Mouse (Mus musculus) granulocyte monocyte progenitor cell, adult 5-6 weeks (primary cell): ENCODE measurements around the gene Kcnn3. TPM values are rescaled to one million over a fixed set of nuclear protein-coding genes. Genes with fewer than 3 reads are reported as not detected.

ENCODE experiments used
- ATAC-seq: replicated peaks from 2 replicates; pipeline ENCODE4 v1.8.0; 2016; ENCODE audit warnings: mild to moderate bottlenecking, moderate TSS enrichment, inconsistent platforms; ENCODE audit not compliant: poor library complexity, severe bottlenecking
- total RNA-seq, 2 experiments: library from RNA; stranded (forward) in 1 of 2; stranded (reverse) in 1 of 2; fragments of 200-712, 200-1000 nt in 1 of 2; fragments of >200 nt in 1 of 2; fragmentation: Nextera tagmentation in 1 of 2; gene quantifications; 2 replicates each; pipeline ENCODE4 v1.2.3; 2014 to 2017

Gene Kcnn3
- not detected in 2 replicates for total RNA-seq (2014; fragmentation: Nextera tagmentation)
- not detected in 2 replicates for total RNA-seq (2017)

DNA sequence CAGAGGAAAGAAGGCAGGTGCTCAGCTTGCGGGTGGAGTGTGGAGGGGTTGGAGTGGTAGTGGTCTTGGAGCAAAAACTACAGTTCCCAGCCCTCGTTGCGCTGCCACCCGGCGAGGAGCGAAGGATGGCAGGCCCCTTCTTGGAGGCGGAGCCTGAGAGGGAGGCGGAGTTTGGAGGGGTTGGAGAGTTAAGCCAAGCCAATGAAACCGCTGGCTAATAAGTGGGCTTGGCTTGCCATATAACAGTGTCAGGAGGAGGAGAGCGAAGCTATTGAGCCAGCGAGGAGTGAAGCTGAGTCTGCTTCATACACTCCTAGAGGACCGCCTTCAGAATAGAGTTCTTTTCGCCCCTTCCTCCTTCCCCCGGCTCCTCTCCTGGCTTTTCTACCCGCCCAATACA, at the start of gene Kcnn3:
Gene Kcnn3 (plus strand): TSS at position 271 of the 400 bp plus-strand sequence.
- ATAC-seq, result peak; percentile 91

DNA sequence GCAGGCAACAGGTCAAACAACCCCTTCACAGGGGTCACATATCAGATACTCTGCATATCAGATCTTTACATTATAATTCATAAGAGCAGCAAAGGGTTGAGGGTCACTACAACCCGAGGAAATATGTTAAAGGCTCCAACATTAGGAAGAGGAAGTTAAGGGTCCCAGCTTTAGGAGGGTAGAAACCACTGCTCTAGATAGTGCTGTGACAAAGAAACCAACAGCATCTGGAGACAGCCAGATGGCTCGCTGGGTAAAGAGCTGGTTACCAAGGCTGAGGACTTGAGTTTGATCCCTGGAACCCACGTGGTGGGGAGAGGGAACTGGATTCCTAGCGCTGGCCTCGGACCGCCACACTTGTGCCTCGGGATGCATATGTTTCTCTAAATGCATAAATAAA, 47.7 kb upstream of the Kcnn3 start:
- ATAC-seq, result peak; percentile 55

DNA sequence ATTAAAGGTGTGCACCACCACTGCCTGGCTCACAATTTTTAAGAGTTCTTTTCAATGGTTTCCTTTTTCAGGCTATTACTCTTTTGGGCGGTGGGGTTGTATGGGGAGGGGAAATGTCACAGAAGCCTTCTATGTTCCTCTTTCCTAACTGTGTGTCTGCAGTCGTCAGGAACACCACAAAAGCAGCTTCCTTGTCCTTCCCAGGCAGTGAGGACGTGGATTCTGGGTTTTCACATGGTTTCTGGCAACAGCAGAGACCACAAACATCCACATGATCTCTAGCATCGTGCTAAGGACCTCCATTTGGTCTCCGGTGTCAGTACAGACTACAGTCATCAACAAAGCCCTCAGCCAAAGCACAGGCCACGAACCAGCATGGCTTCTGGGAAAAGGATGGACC, 46.1 kb upstream of the Kcnn3 start:
- ATAC-seq, result peak; percentile 74

DNA sequence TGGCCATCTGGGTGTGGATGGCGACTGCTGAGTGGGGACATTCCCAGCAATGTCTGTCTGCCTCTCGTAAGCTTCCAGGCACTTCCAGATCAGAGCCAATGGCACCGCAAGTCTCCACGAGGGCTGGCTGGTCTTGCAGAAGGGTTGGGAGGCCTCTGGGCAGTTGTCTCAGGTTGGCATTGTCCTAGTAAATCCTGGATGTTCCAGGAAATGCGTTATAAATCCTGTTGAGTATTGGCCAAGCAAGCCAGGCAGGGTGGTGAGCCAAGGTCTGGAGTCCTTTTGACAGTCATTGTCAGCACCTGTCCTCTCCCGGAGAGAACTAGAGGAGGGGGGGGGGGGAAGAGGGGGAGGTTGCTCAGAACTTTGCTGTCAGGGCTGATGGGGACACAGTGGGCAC, 40.9 kb upstream of the Kcnn3 start:
- ATAC-seq, result no peak

DNA sequence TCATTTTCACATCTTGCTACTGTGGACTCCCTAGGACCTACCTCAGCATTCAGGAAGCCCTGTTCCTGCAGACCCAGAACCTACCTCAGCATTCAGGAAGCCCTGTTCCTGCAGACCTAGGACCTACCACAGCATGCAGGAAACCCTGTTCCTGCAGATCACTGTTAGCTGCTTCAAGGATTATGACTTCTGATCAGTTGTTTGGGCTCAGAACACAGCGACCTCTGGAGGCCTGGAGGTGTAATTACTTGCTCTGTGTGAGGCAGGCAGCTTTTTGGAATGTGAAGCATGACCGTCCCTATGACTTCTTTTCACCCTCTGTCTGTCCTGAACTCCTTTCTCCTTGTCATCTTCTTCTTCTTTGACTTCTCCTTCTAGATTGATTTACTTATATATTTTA, 38.5 kb upstream of the Kcnn3 start:
- ATAC-seq, result peak; percentile 38; the same call in 1 of the 2 replicates

DNA sequence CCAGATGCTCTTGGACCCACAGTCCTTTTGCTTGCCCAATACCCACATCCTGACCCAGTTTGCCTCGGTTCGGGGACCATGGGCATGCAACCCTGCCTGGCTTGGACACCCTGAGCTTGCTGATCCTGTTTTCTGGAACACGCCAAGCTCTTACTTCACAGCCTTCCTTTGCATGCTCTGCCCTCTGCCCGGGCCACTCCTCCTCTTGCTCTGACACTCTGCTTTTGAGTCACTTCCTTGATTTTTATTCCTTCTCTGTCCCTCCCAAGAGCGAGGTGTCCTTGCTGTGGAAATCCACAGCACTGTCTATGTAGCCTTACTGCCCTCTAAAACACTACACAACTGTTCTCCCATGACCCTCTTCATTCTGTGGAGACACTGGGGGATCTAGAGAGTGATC, 37.7 kb upstream of the Kcnn3 start:
- no peak; the same call in 1 of the 2 replicates for ATAC-seq

DNA sequence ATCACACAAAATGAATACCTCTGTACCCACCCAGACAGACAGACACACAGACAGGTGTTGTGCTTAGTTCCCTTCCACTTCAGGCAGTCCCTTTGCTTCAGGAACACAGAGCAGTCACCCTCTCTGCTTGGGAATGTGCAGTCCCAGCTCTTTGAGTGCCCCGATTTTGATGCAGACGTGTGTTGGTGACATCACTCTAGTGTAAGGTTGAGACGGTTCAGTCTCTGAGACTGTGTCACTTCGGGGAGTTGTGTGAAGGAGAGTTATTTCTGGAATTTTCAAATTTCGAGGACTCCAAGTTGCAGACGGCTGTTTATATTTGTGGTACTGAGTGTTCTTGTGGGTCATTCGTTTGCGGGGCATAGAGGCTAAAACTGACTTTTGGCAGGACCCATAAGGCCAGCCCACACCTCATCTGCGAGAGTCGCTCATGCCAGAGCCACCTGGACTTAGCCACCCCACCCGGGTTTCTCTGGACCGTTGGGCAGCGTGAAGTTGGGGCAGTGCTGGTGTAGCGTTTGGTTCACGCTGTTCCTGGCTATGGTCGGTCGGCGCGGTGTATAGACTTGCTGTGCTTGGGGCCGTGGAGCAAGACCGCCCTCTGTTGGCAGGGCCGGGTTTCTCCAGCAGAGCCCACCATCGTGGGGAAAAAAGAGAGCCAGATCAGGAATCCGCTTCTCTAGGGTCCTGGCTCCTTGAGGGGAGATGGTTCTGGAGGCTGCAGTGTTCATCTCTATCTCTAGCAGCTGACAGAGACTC, 35.0 kb upstream of the Kcnn3 start:
- peak; percentile 94 for ATAC-seq

DNA sequence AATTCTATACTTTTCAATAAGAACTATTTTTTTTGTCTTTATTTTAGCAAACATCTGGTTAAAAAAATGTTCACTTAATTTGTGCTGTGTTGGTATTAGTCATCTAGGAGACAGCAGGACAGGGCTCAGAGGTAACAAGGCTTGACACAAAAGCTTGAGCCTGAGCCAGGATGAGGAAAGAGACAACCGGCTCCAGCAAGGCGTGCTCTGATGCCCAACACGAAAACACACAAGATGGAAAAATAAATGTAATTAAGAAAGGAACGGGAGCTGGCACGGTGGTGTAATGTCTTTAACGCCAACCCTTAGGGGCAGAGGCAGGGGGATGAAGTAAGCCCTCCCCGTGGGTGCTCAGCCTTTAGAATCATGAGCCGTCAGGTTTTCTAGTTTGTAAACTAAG, 33.9 kb upstream of the Kcnn3 start:
- no peak for ATAC-seq

DNA sequence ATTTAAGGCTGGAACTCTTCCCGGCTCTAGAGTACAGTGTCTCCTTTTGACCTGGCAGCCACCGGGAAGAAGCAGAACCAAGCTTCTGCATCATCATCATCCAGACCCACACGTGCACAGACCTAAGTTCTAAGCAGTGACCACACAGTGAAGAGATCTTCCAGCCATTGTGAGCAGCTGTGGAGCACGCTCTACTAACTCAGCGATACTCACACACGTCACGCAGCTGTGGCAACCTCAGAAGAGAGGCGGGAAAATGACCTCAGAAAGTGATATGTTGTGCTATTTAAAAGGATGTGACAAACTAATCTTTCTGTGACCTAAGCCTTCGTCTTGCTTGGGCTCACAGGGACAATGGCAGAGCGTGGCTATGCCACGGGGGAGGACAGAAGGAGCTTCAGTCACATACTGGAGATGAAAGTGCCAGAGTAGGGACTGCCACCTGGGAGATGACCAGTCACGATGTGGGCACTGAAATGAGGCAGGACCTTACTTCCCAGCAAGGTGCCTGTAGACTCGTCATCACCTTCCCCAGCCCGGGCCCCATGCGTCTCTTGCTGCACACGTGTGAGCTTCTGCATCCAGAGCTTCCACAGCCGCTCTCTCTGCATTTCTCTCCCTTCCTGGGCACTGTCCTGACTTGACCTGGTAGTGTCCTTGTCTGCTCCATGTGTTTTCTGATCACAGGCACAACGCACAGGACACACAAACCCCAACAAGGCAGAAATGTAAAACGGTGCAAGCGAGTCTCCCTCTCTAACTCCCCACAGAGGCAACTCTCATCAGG, 32.9 kb upstream of the Kcnn3 start:
- no peak for ATAC-seq

DNA sequence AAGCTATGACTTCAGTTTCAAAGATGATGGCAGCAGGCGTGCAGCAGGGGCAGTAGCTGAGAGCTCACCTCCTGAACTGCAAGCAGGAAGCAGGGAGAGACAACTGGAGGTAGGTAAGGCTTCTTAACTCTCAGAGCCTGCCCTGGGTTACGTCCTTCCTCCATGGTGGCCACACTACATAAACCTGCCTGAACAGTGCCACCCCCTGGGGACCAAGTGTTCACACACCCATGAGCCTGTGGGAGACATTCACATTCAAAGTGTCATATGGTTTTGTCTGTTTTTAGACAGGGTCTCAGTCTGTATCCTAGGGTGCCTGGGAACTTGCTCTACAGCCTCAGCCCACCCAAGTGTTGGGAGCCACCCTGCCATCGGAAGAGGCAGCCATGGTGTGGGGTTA, 29.2 kb upstream of the Kcnn3 start:
- no peak for ATAC-seq

DNA sequence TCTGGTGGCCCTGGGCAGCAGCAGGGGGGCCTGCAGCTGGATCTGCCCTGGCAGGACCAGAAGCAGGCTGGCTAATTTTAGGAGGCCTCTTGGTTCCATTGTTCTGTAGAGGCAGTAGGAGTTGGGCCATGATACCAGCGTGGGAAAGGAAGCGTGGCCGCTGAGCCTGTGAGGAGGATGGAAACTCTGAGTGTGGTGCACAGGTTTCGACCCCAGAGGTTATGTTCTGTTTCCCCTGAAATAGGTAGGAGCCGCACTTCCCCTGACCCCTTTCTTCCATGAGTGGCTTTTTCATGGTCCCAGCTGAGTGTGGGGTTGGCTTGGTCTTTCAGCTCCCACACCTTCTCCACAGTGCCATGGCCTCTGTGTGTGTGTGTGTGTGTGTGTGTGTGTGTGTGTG, 28.4 kb upstream of the Kcnn3 start:
- ATAC-seq, result no peak

DNA sequence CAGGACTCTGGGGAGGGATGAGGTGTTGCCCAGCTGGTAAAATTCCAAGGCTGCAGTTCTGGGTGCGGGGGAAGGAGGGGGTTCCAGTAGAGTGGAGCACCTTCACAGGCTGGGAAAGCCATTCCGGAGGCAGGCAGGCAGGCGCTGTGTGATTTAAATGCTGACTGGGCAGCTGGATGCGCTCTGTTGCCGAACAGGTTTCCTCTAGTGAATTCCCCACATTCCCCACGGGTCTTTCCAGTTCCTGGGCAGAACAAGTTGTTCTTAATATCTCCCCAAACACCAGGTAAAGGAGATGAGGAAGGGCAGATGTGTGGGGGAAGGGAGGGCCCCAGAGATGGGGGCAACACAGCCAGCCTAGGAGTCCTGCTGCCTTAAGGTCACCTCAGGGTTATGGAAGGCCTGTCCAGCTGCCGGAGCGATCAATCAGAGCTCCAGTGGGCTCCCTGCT, 27.2 kb upstream of the Kcnn3 start:
- no peak for ATAC-seq

DNA sequence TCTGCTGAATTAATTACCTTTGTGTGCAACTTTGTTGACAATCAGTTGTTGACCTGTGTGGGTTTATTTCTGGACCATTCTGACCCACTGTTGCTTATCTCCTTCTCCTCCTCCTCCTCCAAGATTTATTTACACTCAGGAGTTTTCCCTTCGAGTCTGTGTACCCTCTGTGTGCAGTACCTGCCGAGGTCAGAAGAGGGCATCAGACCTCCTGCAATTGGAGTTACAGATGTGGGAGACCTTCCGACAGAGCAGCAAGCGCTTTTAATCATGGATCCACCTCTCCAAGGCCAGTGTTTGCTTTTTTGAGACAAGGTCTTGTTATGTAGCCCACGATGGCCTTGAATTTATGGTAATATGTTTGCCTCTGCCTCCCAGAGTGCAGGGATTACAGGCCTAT, 25.3 kb upstream of the Kcnn3 start:
- no peak for ATAC-seq

DNA sequence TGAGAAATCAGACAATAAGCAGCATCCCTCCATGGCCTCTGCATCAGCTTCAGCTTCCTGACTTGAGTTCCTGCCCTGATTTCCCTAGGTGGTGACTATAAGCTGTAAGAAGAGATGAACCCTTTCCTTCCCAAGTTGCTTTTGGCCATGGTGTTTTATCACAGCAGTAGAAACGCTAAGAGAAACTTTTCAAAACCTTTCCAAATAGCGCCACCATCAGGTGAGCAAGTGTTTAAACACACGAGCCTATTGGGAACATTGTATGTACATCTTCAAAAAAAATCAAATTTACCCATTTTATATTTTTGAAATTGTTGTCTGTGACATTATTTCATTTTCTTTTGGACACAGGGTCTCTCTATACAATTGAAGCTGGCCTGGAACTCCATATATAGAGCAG, 23.6 kb upstream of the Kcnn3 start:
- no peak for ATAC-seq

DNA sequence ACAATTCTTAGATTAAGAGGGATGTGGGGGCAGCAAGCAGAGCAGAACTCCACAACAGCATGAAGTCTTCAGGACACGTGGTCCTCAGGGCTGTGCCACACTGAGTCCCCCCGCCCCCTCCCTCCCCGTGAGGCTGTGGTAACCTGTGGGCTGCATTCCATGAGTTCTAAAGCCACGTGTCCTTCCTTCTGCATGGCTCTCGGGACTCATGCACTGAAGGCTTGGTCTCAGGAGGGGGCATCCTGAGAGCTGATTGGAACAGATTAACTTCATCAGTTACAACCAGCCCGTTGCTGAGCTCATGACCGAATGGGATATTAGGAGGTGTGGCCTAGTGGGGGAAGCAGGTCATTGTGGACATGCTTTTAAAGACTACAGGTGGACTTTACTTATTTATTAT, 20.3 kb upstream of the Kcnn3 start:
- ATAC-seq, result no peak

DNA sequence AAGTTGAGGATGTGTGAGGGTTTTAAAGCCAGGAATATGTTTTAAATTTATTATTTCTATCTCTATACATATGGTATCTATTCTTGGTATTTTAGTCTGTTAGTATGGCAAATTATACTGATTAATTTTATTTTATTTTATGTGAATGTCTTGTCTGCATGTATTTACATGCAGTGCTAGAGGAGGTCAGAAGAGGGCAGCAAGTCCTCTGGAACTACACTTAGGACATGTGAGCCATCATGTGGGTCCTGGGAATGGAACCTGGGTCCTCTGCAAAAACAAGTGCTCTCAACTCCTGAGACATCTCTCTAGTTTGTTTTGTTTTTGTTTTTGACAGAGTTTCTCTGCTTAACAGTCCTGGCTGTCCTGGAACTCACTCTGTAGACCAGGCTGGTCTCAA, 18.5 kb upstream of the Kcnn3 start:
- ATAC-seq, result no peak

DNA sequence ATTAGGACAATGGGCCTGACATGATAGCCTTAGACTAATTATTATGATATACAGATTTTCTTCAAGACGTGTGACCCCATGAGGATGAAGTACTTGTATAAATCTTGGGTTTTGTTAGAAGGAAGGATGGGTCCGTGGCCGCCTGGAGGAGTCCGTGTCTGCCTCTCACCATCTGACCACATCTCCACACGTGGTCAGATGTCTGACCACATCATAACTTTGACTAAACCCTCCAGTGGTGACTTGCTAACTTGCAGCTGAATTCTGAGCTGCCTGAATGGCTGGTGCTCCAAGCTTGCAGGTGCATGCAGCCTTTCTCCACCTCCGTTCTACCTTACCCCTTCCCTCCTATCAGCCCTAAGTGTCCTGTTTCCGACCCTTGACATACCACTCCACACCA, 17.4 kb upstream of the Kcnn3 start:
- ATAC-seq, result 0 out of 2 replicates have a peak, but pooled peaks have one; percentile 27

DNA sequence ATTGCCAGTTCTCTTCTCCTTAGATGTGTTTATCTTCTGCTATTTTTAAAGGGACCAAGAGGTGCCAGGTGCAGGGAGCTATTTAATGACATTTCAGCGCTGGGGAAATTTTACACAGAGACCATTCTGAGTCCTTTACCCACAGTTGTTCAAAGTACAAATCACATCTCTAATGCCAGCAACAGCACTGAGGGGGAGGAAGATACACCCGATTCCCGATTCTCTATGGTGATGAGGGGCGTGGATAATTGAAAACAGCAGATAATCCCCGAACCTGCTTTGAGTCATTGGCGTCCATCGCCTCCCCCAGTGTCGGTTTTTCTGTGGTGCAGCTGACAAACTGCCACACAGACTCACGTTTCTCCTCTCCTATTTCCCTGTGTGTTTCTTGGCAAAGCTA, 11.9 kb upstream of the Kcnn3 start:
- no peak for ATAC-seq

DNA sequence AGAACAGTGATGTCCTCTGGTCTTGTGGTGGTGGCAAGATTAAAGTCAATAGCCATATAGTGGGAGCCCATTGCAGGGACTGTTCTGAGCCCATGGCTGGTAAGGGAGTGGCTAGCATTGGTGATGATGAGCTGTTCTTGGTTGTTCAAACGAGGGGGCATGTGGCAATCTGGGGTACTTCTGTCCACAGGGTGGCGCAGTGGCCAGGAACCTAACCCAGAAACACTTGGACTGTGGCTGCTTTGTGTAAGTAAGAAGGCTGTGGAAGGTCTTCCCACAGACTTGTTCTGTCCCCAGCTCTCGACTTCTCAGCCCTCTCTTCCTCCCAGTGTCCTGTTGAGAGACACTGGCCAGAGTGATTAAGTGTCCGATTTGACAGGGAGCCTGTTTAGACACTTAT, 9.0 kb upstream of the Kcnn3 start:
- peak; percentile 63 for ATAC-seq

DNA sequence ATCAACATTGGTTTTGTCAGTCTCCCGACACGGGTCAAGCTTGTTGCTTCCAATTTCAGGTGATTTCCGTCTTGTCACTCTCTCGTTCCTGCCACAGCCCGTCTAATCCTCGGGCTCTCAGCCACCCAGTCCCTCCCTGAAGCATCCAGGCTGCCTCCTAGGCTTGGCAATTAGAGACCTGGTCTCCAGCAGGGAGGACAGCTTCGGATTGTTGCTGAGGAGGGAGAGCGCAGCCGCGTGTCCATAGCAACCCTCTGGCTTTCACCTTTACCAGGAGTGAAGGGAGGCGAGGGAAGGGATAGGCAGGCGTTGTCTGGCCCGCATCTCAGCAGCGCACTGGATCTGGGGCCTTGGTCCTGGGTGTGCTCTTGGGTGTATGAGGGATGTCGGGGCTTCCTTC, 8.6 kb upstream of the Kcnn3 start:
- ATAC-seq, result no peak

DNA sequence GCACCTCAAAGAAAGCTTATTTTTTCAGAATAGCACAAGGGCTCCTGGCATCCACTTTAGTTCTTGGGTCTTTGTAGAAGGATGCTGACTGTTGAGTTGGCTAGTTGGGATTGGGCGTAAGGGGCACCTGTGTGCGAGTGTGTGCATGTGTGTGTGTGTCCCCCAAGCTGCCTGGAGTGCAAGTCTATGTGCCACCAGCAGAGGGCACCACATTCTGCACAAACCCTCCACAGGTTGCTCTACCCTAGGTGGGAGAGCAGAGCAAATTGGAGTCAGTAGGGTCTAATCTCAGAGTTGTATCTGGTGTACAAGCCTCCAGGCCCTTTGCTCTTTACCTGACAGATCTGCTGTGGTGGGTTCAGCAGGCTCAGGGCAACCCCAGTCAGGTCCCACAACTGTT, 7.7 kb upstream of the Kcnn3 start:
- ATAC-seq, result peak; percentile 38; the same call in 1 of the 2 replicates

DNA sequence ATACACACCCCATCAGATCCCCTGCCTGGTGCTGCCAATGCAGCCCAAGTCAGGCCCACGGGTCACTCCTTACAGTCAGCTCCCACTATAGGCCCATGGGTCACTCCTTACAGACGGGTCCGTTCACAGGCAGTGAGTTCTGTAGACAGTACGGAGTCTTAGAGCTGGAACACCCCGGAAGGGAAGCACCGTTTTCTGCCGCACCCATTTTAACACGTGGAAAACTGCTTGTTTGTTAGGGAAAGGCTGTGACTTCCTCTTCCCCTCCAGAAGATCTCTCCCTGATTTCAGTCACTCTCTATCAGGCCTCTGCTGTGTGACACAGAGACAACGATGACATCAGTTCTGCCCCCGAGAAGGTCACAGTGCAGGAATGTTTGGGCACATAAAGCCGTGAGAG, 4.5 kb upstream of the Kcnn3 start:
- ATAC-seq, result no peak
